Mouse (Mus musculus): ENCODE measurements around the gene Sfxn5.

Sfxn5 gene

GRCm38 (mm10) chr6:85332351-85332999, 747 bp downstream of the Sfxn5 start:
- DNase-seq: no peak

- no peak for DNase-seq
Observed at GRCm38 (mm10) chr6:85331736-85332135, 1.5 kb downstream of the Sfxn5 start.

- DNase-seq: peak; percentile 70
Observed at GRCm38 (mm10) chr6:85331221-85331735, 1.9 kb downstream of the Sfxn5 start.

GRCm38 (mm10) chr6:85329666-85330185, 3.5 kb downstream of the Sfxn5 start:
- no peak for DNase-seq

GRCm38 (mm10) chr6:85326564-85326963, 6.7 kb downstream of the Sfxn5 start:
- DNase-seq: no peak

- no peak for DNase-seq
Observed at GRCm38 (mm10) chr6:85325109-85325508, 8.1 kb downstream of the Sfxn5 start.

GRCm38 (mm10) chr6:85320445-85320866, 12.8 kb downstream of the Sfxn5 start:
- no peak for DNase-seq

- DNase-seq: no peak
Observed at GRCm38 (mm10) chr6:85316211-85316610, 17.0 kb downstream of the Sfxn5 start.

- DNase-seq: no peak
Observed at GRCm38 (mm10) chr6:85314064-85314798, 19.0 kb downstream of the Sfxn5 start.

- DNase-seq: no peak
Observed at GRCm38 (mm10) chr6:85307894-85308293, 25.3 kb downstream of the Sfxn5 start.

GRCm38 (mm10) chr6:85306375-85306774, 26.8 kb downstream of the Sfxn5 start:
- no peak for DNase-seq

GRCm38 (mm10) chr6:85305826-85306225, 27.4 kb downstream of the Sfxn5 start:
- no peak for DNase-seq

- DNase-seq: no peak
Observed at GRCm38 (mm10) chr6:85304966-85305365, 28.3 kb downstream of the Sfxn5 start.

- peak; percentile 45 for DNase-seq
Observed at GRCm38 (mm10) chr6:85302326-85303055, 30.7 kb downstream of the Sfxn5 start.

GRCm38 (mm10) chr6:85295384-85296167, 37.6 kb downstream of the Sfxn5 start:
- peak; percentile 82 for DNase-seq

- DNase-seq: no peak
Observed at GRCm38 (mm10) chr6:85294004-85294379, 39.2 kb downstream of the Sfxn5 start.

GRCm38 (mm10) chr6:85293255-85294003, 39.8 kb downstream of the Sfxn5 start:
- DNase-seq: peak; percentile 55

- DNase-seq: no peak
Observed at GRCm38 (mm10) chr6:85290869-85291824, 42.1 kb downstream of the Sfxn5 start.

GRCm38 (mm10) chr6:85288193-85288857, 44.9 kb downstream of the Sfxn5 start:
- no peak for DNase-seq
